Mouse (Mus musculus) kidney, embryonic 14.5 days (tissue): ENCODE measurements around the gene Espl1. TPM values are rescaled to one million over a fixed set of nuclear protein-coding genes. Genes with fewer than 3 reads are reported as not detected.

Experiments
- ATAC-seq: fragments of 200-750 bp; cut with Nextera tagmentation; 2 replicates; pipeline ENCODE4 v1.8.0; 2017; ENCODE audit warnings: moderate number of reproducible peaks, mild to moderate bottlenecking, moderate TSS enrichment, moderate library complexity; ENCODE audit not compliant: low FRiP score, low TSS enrichment
- H3K27ac ChIP-seq: fragments of 300-500 bp; sonication (generic); 2 replicates; pipeline ENCODE4 v1.5.1; 2014; ENCODE audit warnings: low read depth, mild to moderate bottlenecking, low read length, moderate library complexity, mixed read lengths
- H3K27me3 ChIP-seq: fragments of 300-500 bp; sonication (generic); 2 replicates; pipeline ENCODE4 v1.6.1; 2014; ENCODE audit warnings: mild to moderate bottlenecking, low read length; ENCODE audit not compliant: control insufficient read depth, insufficient read depth
- H3K36me3 ChIP-seq: fragments of 300-500 bp; sonication (generic); 2 replicates; pipeline ENCODE4 v1.6.1; 2014; ENCODE audit warnings: low read length, mixed read lengths; ENCODE audit not compliant: control insufficient read depth, insufficient read depth
- H3K4me1 ChIP-seq: fragments of 300-500 bp; sonication (generic); 2 replicates; pipeline ENCODE4 v1.6.1; 2014; ENCODE audit warnings: low read length, mixed read lengths; ENCODE audit not compliant: control insufficient read depth, insufficient read depth
- H3K4me2 ChIP-seq: fragments of 300-500 bp; sonication (generic); replicated peaks from 2 replicates; pipeline ENCODE4 v1.6.1; 2014; ENCODE audit warnings: low read depth, mild to moderate bottlenecking, low read length
- H3K4me3 ChIP-seq: fragments of 300-500 bp; sonication (generic); 2 replicates; pipeline ENCODE4 v1.5.1; 2014; ENCODE audit warnings: mild to moderate bottlenecking, low read length
- H3K9ac ChIP-seq: fragments of 300-500 bp; sonication (generic); 2 replicates; pipeline ENCODE4 v1.6.1; 2014; ENCODE audit warnings: low read depth, mild to moderate bottlenecking, low read length, moderate library complexity
- H3K9me3 ChIP-seq: fragments of 300-500 bp; sonication (generic); 2 replicates; pipeline ENCODE4 v1.6.1; 2016; ENCODE audit warnings: low read length; ENCODE audit not compliant: control insufficient read depth
- WGBS: fragments of 180-500 bp; shearing (Covaris S2); extraction: QIAGEN DNeasy Blood & Tissue Kit; methylation state at CpG from one replicate; pipeline ENCODE4 v1.1.7; 2014; 5-methylcytosine and 5-hydroxymethylcytosine counted together
- polyA plus RNA-seq: library from polyadenylated mRNA; unstranded; fragments of >200 nt; fragmentation: Nextera tagmentation; extraction: Ambion mirVana; gene quantifications from 2 replicates; pipeline ENCODE4 v1.2.1, GENCODE M21; 2014

Espl1 gene
- polyA plus RNA-seq, 1 experiment from 2014 or later, result 33.6 TPM

DNA sequence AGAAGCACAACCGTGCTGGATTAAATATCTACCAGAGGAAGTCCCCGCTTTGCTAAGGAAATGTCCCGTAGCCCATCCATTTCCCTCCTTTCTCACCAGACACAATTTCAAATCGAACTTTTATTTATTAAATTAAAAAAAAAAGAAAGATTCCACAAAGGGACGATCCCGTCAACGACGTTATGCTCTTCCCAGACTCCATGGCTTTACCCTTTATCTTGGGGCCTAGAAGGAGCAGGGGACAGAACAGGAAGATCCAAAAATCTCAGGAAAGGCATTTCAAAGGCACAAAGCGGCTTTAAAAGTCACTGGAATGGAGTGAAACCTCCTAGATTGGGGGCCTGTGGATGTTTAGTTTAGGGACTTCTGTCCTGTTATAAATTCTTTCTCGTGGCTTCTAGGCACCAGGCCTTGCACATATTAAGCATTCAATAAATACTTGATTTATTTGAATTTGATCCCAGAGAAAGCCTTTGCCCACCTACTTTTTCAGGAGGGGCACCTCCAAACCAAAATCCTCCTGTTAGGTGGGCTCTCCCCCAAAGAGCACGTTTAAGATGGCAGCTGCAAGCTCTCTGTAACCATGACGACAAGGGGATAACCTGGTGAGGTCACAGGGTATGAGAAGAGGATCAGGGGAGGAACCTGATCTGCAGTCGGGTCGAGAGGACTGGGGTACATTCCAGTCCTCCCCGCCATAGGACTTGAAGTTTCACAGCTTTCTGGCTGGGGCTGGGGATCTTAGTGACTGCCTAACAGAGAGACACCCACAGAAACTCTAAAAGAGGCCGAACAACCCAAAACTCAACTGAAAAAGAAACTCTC is 60.6 kb downstream of the Espl1 start:
- 33% methylated on average over 16 of the region's 16 CpGs for WGBS
- H3K27ac ChIP-seq, result peak overlapping the region; percentile 94
- H3K9me3 ChIP-seq, result no peaks in the 10 kb centered on the region
- no peaks in the 10 kb centered on the region for H3K36me3 ChIP-seq
- H3K4me1 ChIP-seq, result peaks cover 24% of the 10 kb centered on the region
- no peak for ATAC-seq
- H3K9ac ChIP-seq, result peak overlapping the region; percentile 83; the same call in 1 of the 2 replicates
- H3K27me3 ChIP-seq, result peaks cover 13% of the 10 kb centered on the region
- H3K4me3 ChIP-seq, result peak overlapping the region; percentile 42; the same call in 1 of the 2 replicates
- H3K4me2 ChIP-seq, result peak overlapping the region; percentile 93

- no peaks in the 10 kb centered on the region for H3K9me3 ChIP-seq
- ATAC-seq, result no peak
- H3K4me2 ChIP-seq, result peak overlapping the region; percentile 39
- peaks cover 32% of the 10 kb centered on the region for H3K4me1 ChIP-seq
- WGBS, result 3% methylated on average over 25 of the region's 25 CpGs
- H3K27ac ChIP-seq, result no peak overlapping the region
- H3K36me3 ChIP-seq, result no peaks in the 10 kb centered on the region
- peak overlapping the region; percentile 22 for H3K4me3 ChIP-seq
- peak overlapping the region; percentile 47 for H3K9ac ChIP-seq
- peaks cover 13% of the 10 kb centered on the region for H3K27me3 ChIP-seq
Observed at GRCm38 (mm10) chr15:102358126-102358525, 62.1 kb downstream of the Espl1 start.

DNA sequence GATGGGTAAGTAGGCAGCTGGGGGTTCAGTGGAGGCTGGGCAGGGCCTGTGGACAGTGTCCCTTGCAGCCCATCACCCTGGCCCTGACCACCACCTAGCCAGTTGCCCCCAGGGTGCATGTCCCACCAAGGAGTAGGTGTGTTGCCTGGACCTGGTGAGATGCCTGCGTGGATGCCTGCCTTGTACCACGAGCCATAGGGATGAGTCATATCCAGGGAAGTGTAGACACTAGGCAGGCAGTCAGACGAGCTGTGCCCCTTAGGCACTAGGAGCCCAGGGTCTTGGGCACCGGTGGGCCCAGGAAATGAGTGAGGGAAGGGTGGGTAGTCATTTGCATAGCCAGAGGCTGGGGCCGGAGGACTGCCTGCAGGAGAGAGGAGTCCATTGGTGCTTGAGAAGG is 62.8 kb downstream of the Espl1 start:
- Histone ChIP-seq H3K4me2 (peak overlapping the region; percentile 39), H3K9ac (no peak overlapping the region), H3K9me3 (no peaks in the 10 kb centered on the region), H3K36me3 (no peaks in the 10 kb centered on the region), H3K27ac (no peak overlapping the region), H3K4me1 (peaks cover 32% of the 10 kb centered on the region), H3K27me3 (peaks cover 13% of the 10 kb centered on the region), H3K4me3 (no peak overlapping the region)
- no peak for ATAC-seq
- 23% methylated on average over 5 of the region's 5 CpGs for WGBS

DNA sequence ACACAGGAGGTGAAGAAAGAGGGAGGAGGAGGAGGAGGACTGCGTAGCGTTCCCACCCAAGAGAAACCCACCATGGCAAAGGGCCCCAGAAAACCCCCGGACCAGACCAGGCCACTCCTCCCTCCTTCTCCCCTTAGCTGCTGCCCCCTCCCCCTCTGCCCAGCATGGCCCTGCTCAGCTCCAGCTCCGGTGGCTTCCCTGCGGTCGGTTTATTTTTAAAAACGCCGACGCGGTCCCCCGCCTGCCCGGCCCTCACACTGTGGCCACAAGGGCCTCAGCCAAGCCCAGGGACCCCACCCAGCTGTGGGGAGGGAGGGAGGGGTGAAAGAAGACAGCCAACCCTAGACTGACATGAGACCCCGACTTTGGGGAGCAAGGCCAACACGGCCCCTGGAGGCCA is 66.6 kb downstream of the Espl1 start:
- Histone ChIP-seq H3K27ac (peak overlapping the region; percentile 4; the same call in 1 of the 2 replicates), H3K9ac (peak overlapping the region; percentile 58), H3K27me3 (peaks cover 16% of the 10 kb centered on the region; the same call in 1 of the 2 replicates), H3K36me3 (no peaks in the 10 kb centered on the region), H3K4me2 (peak overlapping the region; percentile 39), H3K4me1 (peaks cover 25% of the 10 kb centered on the region), H3K9me3 (no peaks in the 10 kb centered on the region), H3K4me3 (peak overlapping the region; percentile 22)
- peak; percentile 44; the same call in 1 of the 2 replicates for ATAC-seq
- 5% methylated on average over 14 of the region's 14 CpGs for WGBS

DNA sequence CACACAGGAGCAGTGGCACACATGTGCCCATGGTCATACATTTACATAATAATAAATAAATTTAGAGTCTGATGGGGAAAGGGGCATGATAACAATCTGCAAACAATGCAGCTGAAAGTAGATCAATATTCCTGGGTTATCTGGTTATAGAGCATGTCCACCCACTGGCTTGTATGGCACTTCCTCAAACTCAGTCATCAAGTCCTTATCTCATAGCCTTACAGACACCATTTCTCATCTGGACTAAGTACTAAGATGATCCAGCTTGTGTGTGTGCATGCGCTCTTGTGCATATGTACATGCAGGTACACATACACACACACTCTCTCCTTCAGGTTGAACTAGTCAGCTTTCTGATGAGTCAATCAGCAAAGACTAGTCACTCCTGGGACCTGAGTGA is 68.6 kb downstream of the Espl1 start:
- Histone ChIP-seq H3K4me1 (peaks cover 11% of the 10 kb centered on the region; the same call in 1 of the 2 replicates), H3K36me3 (no peaks in the 10 kb centered on the region), H3K4me2 (no peak overlapping the region), H3K27me3 (peaks cover 3% of the 10 kb centered on the region; the same call in 1 of the 2 replicates), H3K9me3 (no peaks in the 10 kb centered on the region), H3K4me3 (no peak overlapping the region), H3K27ac (no peak overlapping the region), H3K9ac (no peak overlapping the region)
- ATAC-seq, result no peak
- 97% methylated on average over 1 of the region's 1 CpGs for WGBS

DNA sequence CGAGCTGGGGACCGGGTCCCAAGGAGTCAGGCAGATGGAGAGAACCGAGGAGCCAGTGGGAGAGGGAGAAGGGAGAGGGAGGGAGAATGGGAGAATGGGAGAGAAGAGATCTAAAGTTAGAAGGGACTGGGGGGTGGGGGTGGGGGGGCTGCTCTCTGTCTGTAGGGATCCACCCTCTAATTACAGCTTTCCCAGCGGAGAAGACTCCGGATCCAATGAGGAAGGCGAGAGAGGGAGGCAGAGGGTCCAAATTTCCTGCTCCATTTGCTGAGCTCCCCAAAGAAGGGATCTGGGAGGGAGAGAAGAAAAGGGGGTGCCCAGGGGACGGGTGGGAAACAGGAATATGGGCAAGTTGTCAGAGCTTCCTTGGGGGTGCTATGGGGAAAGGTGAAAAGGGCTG is 70.2 kb downstream of the Espl1 start:
- WGBS, result 5% methylated on average over 7 of the region's 7 CpGs
- no peak overlapping the region for H3K27ac ChIP-seq
- H3K27me3 ChIP-seq, result peaks cover 3% of the 10 kb centered on the region; the same call in 1 of the 2 replicates
- H3K4me3 ChIP-seq, result peak overlapping the region; percentile 26
- H3K9me3 ChIP-seq, result no peaks in the 10 kb centered on the region
- H3K9ac ChIP-seq, result peak overlapping the region; percentile 50; the same call in 1 of the 2 replicates
- H3K4me2 ChIP-seq, result peak overlapping the region; percentile 47
- ATAC-seq, result no peak
- peaks cover 18% of the 10 kb centered on the region for H3K4me1 ChIP-seq
- no peaks in the 10 kb centered on the region for H3K36me3 ChIP-seq

DNA sequence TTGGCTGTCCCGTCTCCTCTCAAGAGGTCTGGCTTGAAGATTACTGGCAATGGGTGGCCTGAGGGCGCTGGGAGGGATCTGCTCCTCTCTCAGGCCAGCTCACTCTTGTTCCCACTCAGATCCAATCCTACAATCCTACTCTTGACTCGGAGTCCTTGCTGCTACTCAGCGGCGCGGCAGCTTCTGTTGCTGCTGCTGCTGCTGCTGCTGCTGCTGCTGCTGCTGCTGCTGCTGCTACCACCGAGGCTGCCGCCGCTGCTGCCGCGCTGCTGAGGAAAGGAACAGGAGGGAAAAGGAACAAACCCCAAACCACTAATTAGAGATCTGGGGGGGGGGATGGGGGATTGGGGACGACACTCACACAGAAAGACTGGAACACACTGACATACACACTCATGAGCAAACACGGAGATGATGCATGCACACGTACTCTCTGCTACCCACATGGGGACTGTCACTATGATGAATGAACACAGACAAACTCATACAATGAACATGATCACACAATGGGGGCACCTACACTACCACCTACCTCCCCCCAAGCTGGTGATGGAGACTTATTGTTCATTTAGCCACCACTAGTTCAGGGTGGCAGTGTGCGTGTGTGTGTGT is 70.8 kb downstream of the Espl1 start, which contains the start of gene Sp7:
TSS of gene Sp7 (minus strand) at position 450 of the 612 bp plus-strand sequence.
- WGBS, result 7% methylated on average over 15 of the region's 15 CpGs
- Histone ChIP-seq H3K4me1 (peaks cover 19% of the 10 kb centered on the region), H3K4me2 (peak within 1 kb of the TSS; percentile 47), H3K27ac (no peak within 1 kb of the TSS), H3K36me3 (no peaks in the 10 kb centered on the region), H3K9me3 (no peaks in the 10 kb centered on the region), H3K9ac (peak within 1 kb of the TSS; percentile 50; the same call in 1 of the 2 replicates), H3K27me3 (peaks cover 3% of the 10 kb centered on the region; the same call in 1 of the 2 replicates), H3K4me3 (peak within 1 kb of the TSS; percentile 26)
- no peak for ATAC-seq

- no peak for ATAC-seq
- no peaks in the 10 kb centered on the region for H3K9me3 ChIP-seq
- H3K36me3 ChIP-seq, result no peaks in the 10 kb centered on the region
- no peak overlapping the region for H3K27ac ChIP-seq
- no peak overlapping the region; the same call in 1 of the 2 replicates for H3K4me2 ChIP-seq
- H3K4me1 ChIP-seq, result peaks cover 11% of the 10 kb centered on the region
- H3K4me3 ChIP-seq, result no peak overlapping the region
- no peak overlapping the region for H3K9ac ChIP-seq
- WGBS, result 14% methylated on average over 13 of the region's 13 CpGs
- peaks cover 3% of the 10 kb centered on the region; the same call in 1 of the 2 replicates for H3K27me3 ChIP-seq
Observed at GRCm38 (mm10) chr15:102369972-102370371, 73.9 kb downstream of the Espl1 start.
